Mouse (Mus musculus) midbrain, embryonic 12.5 days (tissue): ENCODE data around the gene Rasgrp1. TPM values are rescaled to one million over a fixed set of nuclear protein-coding genes. Genes with fewer than 3 reads are reported as not detected.

Source experiments
- ATAC-seq: fragments of 200-750 bp; cut with Nextera tagmentation; 2 replicates; pipeline ENCODE4 v1.8.0; 2017; ENCODE audit warnings: low read depth, moderate TSS enrichment, moderate library complexity; ENCODE audit not compliant: low FRiP score
- H3K27ac ChIP-seq: fragments of 300-500 bp; sonication (generic); replicated peaks from 2 replicates; pipeline ENCODE4 v1.5.1; 2016; ENCODE audit warnings: mild to moderate bottlenecking
- H3K27me3 ChIP-seq: fragments of 300-500 bp; sonication (generic); 2 replicates; pipeline ENCODE4 v1.6.1; 2016; ENCODE audit warnings: mild to moderate bottlenecking
- H3K36me3 ChIP-seq: fragments of 300-500 bp; sonication (generic); 2 replicates; pipeline ENCODE4 v1.6.1; 2016
- H3K4me1 ChIP-seq: fragments of 300-500 bp; sonication (generic); 2 replicates; pipeline ENCODE4 v1.6.1; 2016
- H3K4me2 ChIP-seq: fragments of 300-500 bp; sonication (generic); replicated peaks from 2 replicates; pipeline ENCODE4 v1.6.1; 2016; ENCODE audit warnings: mild to moderate bottlenecking, moderate library complexity
- H3K4me3 ChIP-seq: fragments of 300-500 bp; sonication (generic); 2 replicates; pipeline ENCODE4 v1.5.1; 2016; ENCODE audit warnings: mild to moderate bottlenecking
- H3K9ac ChIP-seq: fragments of 300-500 bp; sonication (generic); replicated peaks from 2 replicates; pipeline ENCODE4 v1.6.1; 2016; ENCODE audit warnings: mild to moderate bottlenecking, moderate library complexity
- H3K9me3 ChIP-seq: fragments of 300-500 bp; sonication (generic); 2 replicates; pipeline ENCODE4 v1.6.1; 2016; ENCODE audit warnings: mild to moderate bottlenecking
- WGBS: fragments of 180-500 bp; shearing (Covaris S2); methylation state at CpG from one replicate; pipeline ENCODE4 v1.1.7; 2016; 5-methylcytosine and 5-hydroxymethylcytosine counted together
- polyA plus RNA-seq: library from polyadenylated mRNA; unstranded; fragments of >200 nt; fragmentation: Nextera tagmentation; extraction: Ambion mirVana; gene quantifications from 2 replicates; pipeline ENCODE4 v1.2.1, GENCODE M21; 2016

Rasgrp1 gene
- polyA plus RNA-seq, 1 experiment from 2014 or later: 1.5 TPM

- H3K27ac ChIP-seq: no peak overlapping the region
- no peak for ATAC-seq
- no peak overlapping the region for H3K4me2 ChIP-seq
- H3K9me3 ChIP-seq: no peaks in the 10 kb centered on the region
- H3K4me1 ChIP-seq: no peaks in the 10 kb centered on the region
- H3K27me3 ChIP-seq: no peaks in the 10 kb centered on the region
- H3K9ac ChIP-seq: no peak overlapping the region
- H3K36me3 ChIP-seq: no peaks in the 10 kb centered on the region
- WGBS: 90% methylated on average over 8 of the region's 8 CpGs
- no peak overlapping the region for H3K4me3 ChIP-seq
Measured at GRCm38 (mm10) chr2:117322399-117322798, 20.4 kb downstream of the Rasgrp1 start.

DNA sequence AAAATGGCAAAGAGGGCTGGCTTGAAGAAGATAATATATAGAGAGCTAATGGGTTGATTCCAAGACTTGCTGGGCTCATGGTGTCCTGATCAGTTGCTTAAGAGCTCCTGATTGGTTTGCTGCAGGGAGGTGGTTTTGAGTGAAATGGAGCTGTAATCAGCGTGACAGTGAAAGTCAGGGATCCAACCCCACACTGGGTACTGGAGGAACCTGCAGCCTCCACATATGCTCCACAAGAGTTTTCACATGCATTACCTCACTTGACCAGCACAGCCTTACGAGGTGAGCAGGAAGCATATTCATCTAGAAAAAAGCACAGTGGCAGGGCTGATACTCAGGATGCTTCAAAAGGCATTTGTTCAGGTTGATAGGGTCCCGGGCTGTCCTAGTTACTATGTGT, 21.6 kb downstream of the Rasgrp1 start:
- Histone ChIP-seq H3K27ac (no peak overlapping the region), H3K27me3 (no peaks in the 10 kb centered on the region), H3K4me1 (no peaks in the 10 kb centered on the region), H3K9ac (no peak overlapping the region), H3K4me3 (no peak overlapping the region), H3K36me3 (no peaks in the 10 kb centered on the region), H3K4me2 (no peak overlapping the region), H3K9me3 (0 out of 2 replicates have a peak, but pooled peaks cover 2% of the 10 kb centered on the region)
- ATAC-seq: no peak
- WGBS: 82% methylated on average over 3 of the region's 3 CpGs

DNA sequence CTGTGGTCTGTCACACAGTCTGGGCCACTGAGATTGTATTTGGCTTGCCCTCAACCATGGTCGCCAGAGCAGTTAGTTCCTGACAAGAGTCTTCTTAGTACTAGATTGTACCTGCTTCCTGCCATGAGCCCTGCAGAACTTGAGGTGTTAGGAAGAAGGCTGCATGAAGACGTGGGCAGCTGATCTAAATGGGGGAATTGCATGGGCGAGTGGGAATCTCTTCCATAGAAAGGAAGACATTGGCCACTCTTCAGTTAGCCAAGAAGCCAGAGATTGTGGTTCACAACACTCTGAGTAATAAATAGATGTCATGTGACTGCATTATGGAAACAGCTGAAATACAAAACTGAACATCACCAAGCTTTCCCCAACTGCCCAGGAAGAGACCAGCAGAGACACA, 23.8 kb downstream of the Rasgrp1 start:
- Histone ChIP-seq H3K36me3 (no peaks in the 10 kb centered on the region), H3K27ac (no peak overlapping the region)
- no peak for ATAC-seq

DNA sequence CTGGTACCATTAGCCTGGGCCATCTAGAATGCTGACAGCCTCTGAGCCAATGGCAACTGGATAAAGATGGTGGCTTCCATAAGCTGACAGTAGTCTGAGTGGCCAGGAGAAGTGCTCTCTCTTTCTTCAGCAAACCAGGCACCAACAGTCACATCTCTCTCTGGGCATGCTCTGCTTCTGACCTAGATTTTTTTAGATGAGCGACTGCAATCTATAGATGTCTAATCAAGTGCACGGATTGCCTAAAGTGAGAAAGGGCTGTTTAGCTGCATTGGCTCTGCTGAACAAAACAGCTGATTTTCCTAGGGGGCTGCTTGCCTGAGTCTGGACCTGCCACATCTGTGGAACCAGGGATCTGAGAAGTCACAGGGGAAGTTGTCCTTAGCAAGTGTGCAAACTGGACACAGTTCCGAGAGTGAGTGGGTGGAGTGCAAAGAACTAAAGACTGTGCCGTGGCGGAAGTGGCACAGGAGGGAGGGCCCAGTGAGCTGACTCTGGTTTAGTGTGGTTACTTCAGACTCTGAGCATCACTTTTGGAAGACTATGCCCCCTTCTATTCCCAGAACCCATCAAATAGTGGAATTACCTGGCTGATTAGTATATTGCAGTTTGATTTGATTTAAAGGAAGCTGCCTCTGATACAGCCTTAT, 29.1 kb downstream of the Rasgrp1 start:
- H3K36me3 ChIP-seq: no peaks in the 10 kb centered on the region
- 83% methylated on average over 5 of the region's 5 CpGs for WGBS
- no peaks in the 10 kb centered on the region for H3K27me3 ChIP-seq
- H3K9ac ChIP-seq: no peak overlapping the region
- H3K27ac ChIP-seq: no peak overlapping the region
- H3K9me3 ChIP-seq: 0 out of 2 replicates have a peak, but pooled peaks cover 4% of the 10 kb centered on the region
- H3K4me3 ChIP-seq: no peak overlapping the region
- peaks cover 7% of the 10 kb centered on the region for H3K4me1 ChIP-seq
- ATAC-seq: no peak
- no peak overlapping the region for H3K4me2 ChIP-seq

More for the DNA sequence above, 23.8 kb downstream of the Rasgrp1 start:
- WGBS: 82% methylated on average over 3 of the region's 3 CpGs
- H3K4me1 ChIP-seq: no peaks in the 10 kb centered on the region
- H3K9ac ChIP-seq: no peak overlapping the region
- no peak overlapping the region for H3K4me3 ChIP-seq
- no peak overlapping the region for H3K4me2 ChIP-seq
- no peaks in the 10 kb centered on the region for H3K27me3 ChIP-seq
- H3K9me3 ChIP-seq: 0 out of 2 replicates have a peak, but pooled peaks cover 4% of the 10 kb centered on the region

DNA sequence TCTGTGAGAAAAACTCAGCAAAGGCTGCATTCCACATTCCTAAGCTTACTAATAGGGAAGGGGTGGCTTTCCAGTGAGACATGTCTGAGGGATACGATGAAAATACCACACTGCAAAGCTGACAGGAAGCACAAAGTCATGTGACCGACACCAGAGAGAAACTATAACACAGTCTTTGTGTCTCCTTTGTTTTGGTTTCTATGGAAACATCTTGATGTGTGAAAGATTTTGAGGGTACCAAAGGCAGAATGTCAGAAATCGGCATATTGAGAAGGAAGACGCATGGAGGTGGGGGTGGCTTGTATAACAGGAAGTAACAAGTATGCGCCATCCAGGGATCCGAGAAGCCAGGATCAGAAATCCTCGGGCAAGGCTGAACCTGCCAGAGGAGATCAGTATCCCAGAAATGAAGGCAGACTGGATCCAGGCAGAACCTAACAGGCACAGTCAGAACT, 30.3 kb downstream of the Rasgrp1 start:
- Histone ChIP-seq H3K9ac (no peak overlapping the region), H3K4me1 (peaks cover 7% of the 10 kb centered on the region), H3K27me3 (no peaks in the 10 kb centered on the region), H3K4me2 (peak overlapping the region; percentile 33), H3K36me3 (no peaks in the 10 kb centered on the region), H3K4me3 (0 out of 2 replicates have a peak overlapping the region, but pooled peaks have one; percentile 1), H3K9me3 (0 out of 2 replicates have a peak, but pooled peaks cover 4% of the 10 kb centered on the region), H3K27ac (no peak overlapping the region)
- 42% methylated on average over 7 of the region's 7 CpGs for WGBS
- ATAC-seq: peak; percentile 63; the same call in 1 of the 2 replicates

GRCm38 (mm10) chr2:117312030-117312429, 30.8 kb downstream of the Rasgrp1 start:
- Histone ChIP-seq H3K9me3 (0 out of 2 replicates have a peak, but pooled peaks cover 4% of the 10 kb centered on the region), H3K36me3 (no peaks in the 10 kb centered on the region), H3K4me2 (peak overlapping the region; percentile 33), H3K27ac (no peak overlapping the region), H3K4me3 (no peak overlapping the region), H3K9ac (no peak overlapping the region), H3K27me3 (no peaks in the 10 kb centered on the region), H3K4me1 (peaks cover 7% of the 10 kb centered on the region)
- ATAC-seq: no peak
- WGBS: 65% methylated on average over 2 of the region's 2 CpGs

GRCm38 (mm10) chr2:117311349-117311748, 31.5 kb downstream of the Rasgrp1 start:
- H3K9me3 ChIP-seq: 0 out of 2 replicates have a peak, but pooled peaks cover 2% of the 10 kb centered on the region
- ATAC-seq: no peak
- H3K4me1 ChIP-seq: peaks cover 7% of the 10 kb centered on the region
- H3K36me3 ChIP-seq: no peaks in the 10 kb centered on the region
- H3K27ac ChIP-seq: no peak overlapping the region
- WGBS: 76% methylated on average over 1 of the region's 1 CpGs
- no peak overlapping the region for H3K4me2 ChIP-seq
- H3K27me3 ChIP-seq: no peaks in the 10 kb centered on the region
- H3K4me3 ChIP-seq: no peak overlapping the region
- H3K9ac ChIP-seq: no peak overlapping the region

DNA sequence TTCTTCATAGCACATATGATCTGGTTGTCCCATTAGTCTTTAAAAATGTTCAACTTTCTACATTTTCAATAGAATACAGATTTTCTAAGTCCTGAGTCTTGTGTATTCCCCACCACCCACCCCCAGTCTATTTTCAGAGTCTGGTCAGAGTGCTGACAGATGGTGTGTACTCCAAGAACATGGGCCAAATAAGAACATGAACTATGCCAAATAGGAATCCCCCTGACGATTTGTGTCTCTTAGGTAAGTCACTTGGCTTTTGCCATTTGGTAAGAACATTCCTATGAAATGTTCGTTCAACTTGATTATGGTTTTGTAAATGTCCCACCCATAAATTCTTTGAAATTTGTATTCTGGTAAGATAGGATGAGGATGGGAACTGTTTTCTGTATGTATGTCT, 33.8 kb downstream of the Rasgrp1 start:
- Histone ChIP-seq H3K4me2 (no peak overlapping the region), H3K4me1 (peaks cover 7% of the 10 kb centered on the region), H3K27ac (no peak overlapping the region), H3K4me3 (no peak overlapping the region), H3K27me3 (no peaks in the 10 kb centered on the region), H3K9me3 (no peaks in the 10 kb centered on the region), H3K9ac (no peak overlapping the region), H3K36me3 (no peaks in the 10 kb centered on the region)
- WGBS: 88% methylated on average over 2 of the region's 2 CpGs
- ATAC-seq: no peak

DNA sequence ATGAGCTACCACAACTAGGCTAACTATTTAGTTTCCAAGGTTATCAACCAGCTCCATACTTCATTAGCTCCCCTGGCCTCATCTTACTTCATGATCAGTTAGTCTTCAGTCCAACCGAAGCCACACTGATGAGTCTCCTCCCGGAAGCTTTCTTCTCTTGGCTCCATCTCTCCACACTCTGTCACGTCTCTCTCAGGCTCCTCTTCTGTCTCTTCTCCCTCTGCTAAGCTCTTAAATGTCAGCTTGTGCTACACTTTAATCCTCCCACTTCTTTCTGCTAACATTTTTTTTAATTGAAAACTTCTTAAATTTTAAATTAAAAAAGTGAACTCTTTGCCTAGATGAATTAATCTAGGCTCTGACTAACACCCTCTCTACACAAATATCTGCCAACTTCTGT, 34.8 kb downstream of the Rasgrp1 start:
- H3K36me3 ChIP-seq: no peaks in the 10 kb centered on the region
- no peaks in the 10 kb centered on the region for H3K27me3 ChIP-seq
- H3K9ac ChIP-seq: no peak overlapping the region
- H3K4me3 ChIP-seq: no peak overlapping the region
- H3K27ac ChIP-seq: no peak overlapping the region
- WGBS: 93% methylated on average over 3 of the region's 3 CpGs
- no peak overlapping the region for H3K4me2 ChIP-seq
- no peak for ATAC-seq
- H3K9me3 ChIP-seq: no peaks in the 10 kb centered on the region
- H3K4me1 ChIP-seq: peaks cover 7% of the 10 kb centered on the region

DNA sequence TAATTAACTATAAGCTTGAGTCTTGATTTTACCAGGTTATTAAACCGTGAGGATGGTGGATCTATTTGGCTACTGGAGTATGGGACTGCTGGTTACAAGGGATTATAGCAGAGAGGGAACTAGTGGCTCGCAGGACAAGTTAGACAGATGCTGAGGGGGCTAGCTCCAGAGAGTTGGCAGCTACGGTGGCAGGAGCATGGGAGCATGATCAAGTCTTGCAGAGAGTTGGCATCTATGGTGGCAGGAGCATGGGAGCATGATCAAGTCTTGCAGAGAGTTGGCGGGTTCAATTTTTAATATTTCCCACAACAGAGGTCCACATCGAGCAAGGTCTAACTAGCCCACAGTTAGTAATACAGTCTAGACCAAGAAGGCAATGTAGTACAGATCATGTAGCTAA, 37.9 kb downstream of the Rasgrp1 start:
- no peaks in the 10 kb centered on the region for H3K4me1 ChIP-seq
- no peaks in the 10 kb centered on the region for H3K9me3 ChIP-seq
- ATAC-seq: no peak
- no peaks in the 10 kb centered on the region for H3K36me3 ChIP-seq
- no peak overlapping the region for H3K9ac ChIP-seq
- H3K27me3 ChIP-seq: no peaks in the 10 kb centered on the region
- 86% methylated on average over 5 of the region's 5 CpGs for WGBS
- no peak overlapping the region for H3K4me3 ChIP-seq
- no peak overlapping the region for H3K4me2 ChIP-seq
- H3K27ac ChIP-seq: no peak overlapping the region

DNA sequence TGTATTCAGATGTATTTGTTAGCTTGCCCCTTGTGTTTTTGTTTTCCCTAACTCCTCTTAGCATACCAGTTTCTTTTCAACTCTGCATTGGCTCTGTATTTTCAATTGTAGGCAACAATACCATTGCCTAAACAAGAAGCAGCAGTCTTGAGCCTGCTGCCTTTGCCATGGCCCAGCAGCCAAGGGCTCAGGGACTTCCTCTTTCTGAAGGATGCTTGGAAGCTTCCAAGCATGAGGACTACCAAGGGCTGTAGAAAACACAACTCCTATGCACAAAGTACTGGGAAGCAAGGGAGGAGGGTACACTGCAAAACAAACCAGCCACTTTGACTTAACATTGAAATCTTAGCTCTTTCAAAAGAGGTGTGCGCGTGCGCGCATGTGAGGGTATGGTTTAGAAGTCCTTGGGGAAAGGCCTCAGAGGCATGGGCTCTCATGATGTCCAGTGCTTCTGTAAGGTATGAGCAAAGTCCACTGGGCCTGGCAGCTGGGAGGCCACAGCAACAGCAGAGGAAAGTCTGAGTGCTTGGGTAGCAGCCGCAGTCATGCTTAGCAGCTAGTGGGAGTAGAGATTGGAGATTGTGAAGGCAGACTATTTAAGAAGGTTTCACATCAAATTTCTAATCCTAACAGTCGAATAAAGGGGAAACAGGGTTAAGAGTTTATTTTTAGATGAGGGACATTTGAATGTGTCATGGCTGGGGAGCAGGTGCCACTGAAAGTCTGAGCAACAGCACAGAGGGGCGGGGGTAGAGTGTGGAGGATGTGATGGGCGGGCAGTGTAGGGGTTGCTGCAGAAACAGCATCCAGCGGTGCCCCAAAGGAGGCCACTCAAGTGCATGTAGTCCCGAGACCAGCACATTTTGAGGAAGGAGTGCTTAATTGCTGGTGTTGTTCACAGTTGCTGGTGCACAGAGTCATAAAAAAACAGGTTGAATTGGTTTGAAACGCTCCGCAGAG, 39.1 kb downstream of the Rasgrp1 start:
- 91% methylated on average over 12 of the region's 12 CpGs for WGBS
- Histone ChIP-seq H3K9me3 (no peaks in the 10 kb centered on the region), H3K4me2 (no peak overlapping the region), H3K4me1 (no peaks in the 10 kb centered on the region), H3K36me3 (no peaks in the 10 kb centered on the region), H3K9ac (no peak overlapping the region), H3K27me3 (no peaks in the 10 kb centered on the region), H3K27ac (no peak overlapping the region), H3K4me3 (no peak overlapping the region)
- ATAC-seq: no peak
